ENCODE assay signal across 8 mouse cellular contexts in the genomic region with DNA sequence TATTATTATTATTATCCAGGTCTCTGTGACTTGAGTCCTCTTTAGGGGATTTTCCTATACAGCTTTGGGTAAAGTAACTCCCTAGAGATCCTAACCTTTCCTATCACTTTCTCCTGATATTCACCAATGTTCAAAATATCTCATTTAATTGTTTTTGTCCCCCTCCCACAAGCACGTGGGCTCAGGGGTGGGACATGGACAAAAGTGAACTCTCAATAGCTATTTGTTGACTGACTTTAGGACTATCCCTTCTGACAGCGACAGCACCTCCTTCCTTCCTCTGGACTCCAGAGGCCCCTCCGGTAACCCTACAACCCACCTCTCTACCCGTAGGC. TPM values are rescaled to one million over a fixed set of nuclear protein-coding genes. Genes with fewer than 3 reads are reported as not detected.
A peak's percentile ranks its signal among the peaks of the same experiment; 100 is the strongest.
DNase-seq lines count a peak whose midpoint lies in the region; ATAC-seq and TF ChIP-seq lines count a peak whose summit lies in the region.

No protein-coding gene starts in this region.

- no peak overlapping the region for H3K27ac ChIP-seq in kidney, embryonic 15.5 days
- H3K27ac ChIP-seq in cortical plate, adult 2 months (ENCODE audit: insufficient read depth, low read length): no peak overlapping the region
- H3K27ac ChIP-seq in hindbrain, embryonic 16.5 days (ENCODE audit: low read depth, low read length): no peak overlapping the region
- H3K27ac ChIP-seq in midbrain, embryonic 16.5 days (ENCODE audit: low read length): no peak overlapping the region; the same call in 1 of the 2 replicates

- peak overlapping the region; percentile 69 for H3K4me3 ChIP-seq in kidney, embryonic 15.5 days (replicated peaks)
- peak overlapping the region; percentile 80 for H3K4me3 ChIP-seq in cortical plate, adult 2 months (ENCODE audit: insufficient read depth, low read length)
- peak overlapping the region; percentile 64 for H3K4me3 ChIP-seq in hindbrain, embryonic 16.5 days (ENCODE audit: low read length)
- peak overlapping the region; percentile 62 for H3K4me3 ChIP-seq in midbrain, embryonic 16.5 days (ENCODE audit: low read depth, low read length)

- no peaks in the 10 kb centered on the region for H3K4me1 ChIP-seq in kidney, embryonic 15.5 days
- no peaks in the 10 kb centered on the region for H3K4me1 ChIP-seq in cortical plate, adult 2 months (ENCODE audit: control insufficient read depth, insufficient read depth, low read length)
- H3K4me1 ChIP-seq in hindbrain, embryonic 16.5 days (ENCODE audit: control insufficient read depth, insufficient read depth, low read depth, low read length): peaks cover 2% of the 10 kb centered on the region
- H3K4me1 ChIP-seq in midbrain, embryonic 16.5 days (ENCODE audit: control insufficient read depth, insufficient read depth, low read length): peaks cover 5% of the 10 kb centered on the region; the same call in 1 of the 2 replicates

- H3K27me3 ChIP-seq in kidney, embryonic 15.5 days: no peaks in the 10 kb centered on the region
- H3K27me3 ChIP-seq in hindbrain, embryonic 16.5 days (replicated peaks; ENCODE audit: control insufficient read depth, insufficient read depth, low read length): no peaks in the 10 kb centered on the region
- no peaks in the 10 kb centered on the region for H3K27me3 ChIP-seq in midbrain, embryonic 16.5 days (ENCODE audit: control insufficient read depth, insufficient read depth, low read depth, low read length)

- no peak for TF ChIP-seq CTCF in cortical plate, adult 2 months (IDR thresholded peaks at IDR 0.05; ENCODE audit: extremely low read depth, insufficient read depth, low read length)

- 15% methylated on average over 4 of the region's 4 CpGs for WGBS in kidney, embryonic 15.5 days
- WGBS in hindbrain, embryonic 16.5 days: 19% methylated on average over 4 of the region's 4 CpGs
- WGBS in midbrain, embryonic 16.5 days: 10% methylated on average over 4 of the region's 4 CpGs

- DNase-seq in kidney, adult 11 months: no peak
- no peak for DNase-seq in layer of hippocampus, adult 8-10 months (ENCODE audit: low spot score in 2 of 2)
- DNase-seq in gastrocnemius, adult 18-20 months (ENCODE audit: low spot score): no peak

- 0 out of 2 replicates have a peak, but pooled peaks cover 6% of the 10 kb centered on the region for H3K36me3 ChIP-seq in kidney, embryonic 15.5 days
- H3K36me3 ChIP-seq in hindbrain, embryonic 16.5 days (ENCODE audit: control insufficient read depth, insufficient read depth, low read length): no peaks in the 10 kb centered on the region
- H3K36me3 ChIP-seq in midbrain, embryonic 16.5 days (ENCODE audit: control insufficient read depth, insufficient read depth, low read length): no peaks in the 10 kb centered on the region

- peak overlapping the region; percentile 61 for H3K4me2 ChIP-seq in kidney, embryonic 15.5 days
- H3K4me2 ChIP-seq in hindbrain, embryonic 16.5 days (ENCODE audit: low read length): peak overlapping the region; percentile 58
- peak overlapping the region; percentile 48 for H3K4me2 ChIP-seq in midbrain, embryonic 16.5 days (ENCODE audit: low read length)

- TF ChIP-seq POLR2A in cortical plate, adult 2 months (IDR thresholded peaks at IDR 0.05; ENCODE audit: extremely low read depth, insufficient read depth, low read length): no peak

- peak; percentile 87; the same call in 1 of the 2 replicates for ATAC-seq in kidney, embryonic 15.5 days (replicated peaks; ENCODE audit: low FRiP score)
- no peak for ATAC-seq in hindbrain, embryonic 16.5 days
- ATAC-seq in midbrain, embryonic 16.5 days: no peak
- no peak for ATAC-seq in megakaryocyte progenitor cell, adult 5-6 weeks (replicated peaks; ENCODE audit: poor library complexity)

- no peaks in the 10 kb centered on the region for H3K9me3 ChIP-seq in kidney, embryonic 15.5 days (replicated peaks)
- H3K9me3 ChIP-seq in hindbrain, embryonic 16.5 days (ENCODE audit: control insufficient read depth, low read length): peaks cover 3% of the 10 kb centered on the region; the same call in 1 of the 2 replicates
- no peaks in the 10 kb centered on the region for H3K9me3 ChIP-seq in midbrain, embryonic 16.5 days (replicated peaks; ENCODE audit: control insufficient read depth, low read length, poor library complexity, severe bottlenecking)

- peak overlapping the region; percentile 58 for H3K9ac ChIP-seq in kidney, embryonic 15.5 days
- peak overlapping the region; percentile 71 for H3K9ac ChIP-seq in hindbrain, embryonic 16.5 days (ENCODE audit: low read depth, low read length)
- H3K9ac ChIP-seq in midbrain, embryonic 16.5 days (ENCODE audit: low read depth, low read length): peak overlapping the region; percentile 74

RNA-seq across cellular contexts. Expression of a gene that starts 0.8 kb away (rescaled TPM):
- polyA plus RNA-seq in kidney, embryonic 15.5 days (2015; fragmentation: Nextera tagmentation; extraction: Ambion mirVana): 12.1 and 12.2 TPM in 2 replicates
- 19.8 and 19.9 TPM in 2 replicates for polyA plus RNA-seq in cortical plate, adult 2 months (2012; rRNA removed)
- 23.2 and 23.3 TPM in 2 replicates for polyA plus RNA-seq in hindbrain, embryonic 16.5 days (2015; fragmentation: Nextera tagmentation; extraction: Ambion mirVana)
- 24.4 and 24.8 TPM in 2 replicates for polyA plus RNA-seq in midbrain, embryonic 16.5 days (2015; fragmentation: Nextera tagmentation; extraction: Ambion mirVana)
- 10 to 100 TPM; 12.4 to 13.5 (median 12.6) TPM for total RNA-seq in layer of hippocampus, adult 8-10 months (2022)
- total RNA-seq in megakaryocyte progenitor cell, adult 5-6 weeks (2015): 9.8 and 13.9 TPM in 2 replicates
- 5.5 and 5.8 TPM in 2 replicates for total RNA-seq in megakaryocyte progenitor cell, adult 5-6 weeks (2017)
- total RNA-seq in gastrocnemius, adult 18-20 months (2021): 1 to 10 TPM; 2.7 to 4.1 TPM

RNA-seq across cellular contexts. Expression of a gene that starts 18.2 kb away (rescaled TPM):
- 34.1 and 36.9 TPM in 2 replicates for polyA plus RNA-seq in kidney, embryonic 15.5 days (2015; fragmentation: Nextera tagmentation; extraction: Ambion mirVana)
- 26.0 and 30.8 TPM in 2 replicates for polyA plus RNA-seq in cortical plate, adult 2 months (2012; rRNA removed)
- 34.8 and 36.6 TPM in 2 replicates for polyA plus RNA-seq in hindbrain, embryonic 16.5 days (2015; fragmentation: Nextera tagmentation; extraction: Ambion mirVana)
- polyA plus RNA-seq in midbrain, embryonic 16.5 days (2015; fragmentation: Nextera tagmentation; extraction: Ambion mirVana): 31.7 and 35.1 TPM in 2 replicates
- 10 to 100 TPM; 27.5 to 38.5 (median 33.2) TPM for total RNA-seq in layer of hippocampus, adult 8-10 months (2022)
- 53.5 and 55.4 TPM in 2 replicates for total RNA-seq in megakaryocyte progenitor cell, adult 5-6 weeks (2015)
- 81.8 and 96.9 TPM in 2 replicates for total RNA-seq in megakaryocyte progenitor cell, adult 5-6 weeks (2017)
- 1 to 10 TPM; 6.8 to 8.3 TPM for total RNA-seq in gastrocnemius, adult 18-20 months (2021)

RNA-seq across cellular contexts. Expression of a gene that starts 29.5 kb away (rescaled TPM):
- 490 and 492 TPM in 2 replicates for polyA plus RNA-seq in kidney, embryonic 15.5 days (2015; fragmentation: Nextera tagmentation; extraction: Ambion mirVana)
- polyA plus RNA-seq in cortical plate, adult 2 months (2012; rRNA removed): 193 and 207 TPM in 2 replicates
- polyA plus RNA-seq in hindbrain, embryonic 16.5 days (2015; fragmentation: Nextera tagmentation; extraction: Ambion mirVana): 269 and 303 TPM in 2 replicates
- polyA plus RNA-seq in midbrain, embryonic 16.5 days (2015; fragmentation: Nextera tagmentation; extraction: Ambion mirVana): 286 and 306 TPM in 2 replicates
- total RNA-seq in layer of hippocampus, adult 8-10 months (2022): 100 to 1,000 TPM; 111 to 215 (median 130) TPM
- 1,002 and 1,150 TPM in 2 replicates for total RNA-seq in megakaryocyte progenitor cell, adult 5-6 weeks (2015)
- 1,310 and 1,340 TPM in 2 replicates for total RNA-seq in megakaryocyte progenitor cell, adult 5-6 weeks (2017)
- 10 to 100 TPM; 48.0 to 90.4 TPM for total RNA-seq in gastrocnemius, adult 18-20 months (2021)

RNA-seq across cellular contexts. Expression of a gene that starts 31.2 kb away (rescaled TPM):
- polyA plus RNA-seq in kidney, embryonic 15.5 days (2015; fragmentation: Nextera tagmentation; extraction: Ambion mirVana): 6.8 and 8.1 TPM in 2 replicates
- 129 and 134 TPM in 2 replicates for polyA plus RNA-seq in cortical plate, adult 2 months (2012; rRNA removed)
- polyA plus RNA-seq in hindbrain, embryonic 16.5 days (2015; fragmentation: Nextera tagmentation; extraction: Ambion mirVana): 50.7 and 55.4 TPM in 2 replicates
- 45.5 and 47.1 TPM in 2 replicates for polyA plus RNA-seq in midbrain, embryonic 16.5 days (2015; fragmentation: Nextera tagmentation; extraction: Ambion mirVana)
- 100 to 1,000 TPM in 1 of 4 experiments, 10 to 100 TPM in 3; 89.7 to 110 (median 95.1) TPM for total RNA-seq in layer of hippocampus, adult 8-10 months (2022)
- total RNA-seq in megakaryocyte progenitor cell, adult 5-6 weeks (2015): 0.32 and 0.49 TPM in 2 replicates
- not detected in 2 replicates for total RNA-seq in megakaryocyte progenitor cell, adult 5-6 weeks (2017)
- 1 to 10 TPM; 4.3 to 4.4 TPM for total RNA-seq in gastrocnemius, adult 18-20 months (2021)

RNA-seq across cellular contexts. Expression of a gene that starts 42.4 kb away (rescaled TPM):
- polyA plus RNA-seq in kidney, embryonic 15.5 days (2015; fragmentation: Nextera tagmentation; extraction: Ambion mirVana): 22.7 and 29.3 TPM in 2 replicates
- 203 and 219 TPM in 2 replicates for polyA plus RNA-seq in cortical plate, adult 2 months (2012; rRNA removed)
- polyA plus RNA-seq in hindbrain, embryonic 16.5 days (2015; fragmentation: Nextera tagmentation; extraction: Ambion mirVana): 65.0 and 65.9 TPM in 2 replicates
- polyA plus RNA-seq in midbrain, embryonic 16.5 days (2015; fragmentation: Nextera tagmentation; extraction: Ambion mirVana): 70.5 and 72.8 TPM in 2 replicates
- total RNA-seq in layer of hippocampus, adult 8-10 months (2022): 100 to 1,000 TPM; 188 to 218 (median 204) TPM
- 11.9 and 14.4 TPM in 2 replicates for total RNA-seq in megakaryocyte progenitor cell, adult 5-6 weeks (2015)
- 16.3 and 25.5 TPM in 2 replicates for total RNA-seq in megakaryocyte progenitor cell, adult 5-6 weeks (2017)
- 10 to 100 TPM in 1 of 2 experiments, 1 to 10 TPM in 1; 8.7 to 10.1 TPM for total RNA-seq in gastrocnemius, adult 18-20 months (2021)
